Mouse (Mus musculus): ENCODE results near the gene Tmem82. TPM values are rescaled to one million over a fixed set of nuclear protein-coding genes. Genes with fewer than 3 reads are reported as not detected.

The Tmem82 gene
- polyA plus RNA-seq, 1 experiment from 2014 or later: 0.50 TPM

- WGBS: 88% methylated on average over 12 of the region's 12 CpGs
- H3K9ac ChIP-seq (ENCODE audit: low read length): no peak overlapping the region
- DNase-seq (ENCODE audit: low spot score) (no peak), ATAC-seq (ENCODE audit: insufficient read depth, low FRiP score, low TSS enrichment) (no peak)
- H3K36me3 ChIP-seq (ENCODE audit: control insufficient read depth, insufficient read depth, low read length): no peaks in the 10 kb centered on the region
- no peaks in the 10 kb centered on the region for H3K27me3 ChIP-seq (ENCODE audit: control insufficient read depth, insufficient read depth, low read length)
- H3K4me2 ChIP-seq (ENCODE audit: low read depth): no peak overlapping the region
- no peaks in the 10 kb centered on the region for H3K4me1 ChIP-seq (ENCODE audit: control insufficient read depth, insufficient read depth, low read length)
- H3K9me3 ChIP-seq (ENCODE audit: control insufficient read depth, low read length): no peaks in the 10 kb centered on the region
- H3K4me3 ChIP-seq (ENCODE audit: low read depth, low read length): no peak overlapping the region
- H3K27ac ChIP-seq (ENCODE audit: low read depth, low read length): no peak overlapping the region
These were observed 37.6 kb upstream of the Tmem82 start for GRCm38 (mm10) chr4:141655908-141656608.

DNA sequence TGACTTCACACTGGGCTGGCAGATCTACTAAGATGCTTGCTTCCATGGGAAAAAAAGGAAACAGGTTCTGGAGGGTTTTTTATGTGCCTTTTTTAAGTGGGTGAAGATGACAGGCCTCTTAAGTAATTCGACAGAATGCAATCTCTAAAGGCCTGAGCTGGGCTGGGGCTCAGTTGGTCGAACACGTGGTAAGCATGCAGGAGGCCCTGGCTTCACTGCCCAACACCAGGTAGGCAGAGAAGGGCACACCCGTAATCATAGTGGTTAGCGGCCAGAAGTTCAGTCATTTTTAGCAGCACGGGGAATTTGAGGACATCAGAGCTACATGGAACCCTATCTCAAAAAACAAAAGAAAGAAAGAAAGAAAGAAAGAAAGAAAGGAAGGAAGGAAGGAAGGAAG lies 36.1 kb upstream of the Tmem82 start:
- H3K4me3 ChIP-seq (ENCODE audit: low read depth, low read length): no peak overlapping the region
- no peaks in the 10 kb centered on the region for H3K9me3 ChIP-seq (ENCODE audit: control insufficient read depth, low read length)
- no peak overlapping the region for H3K4me2 ChIP-seq (ENCODE audit: low read depth)
- no peaks in the 10 kb centered on the region for H3K4me1 ChIP-seq (ENCODE audit: control insufficient read depth, insufficient read depth, low read length)
- no peaks in the 10 kb centered on the region for H3K36me3 ChIP-seq (ENCODE audit: control insufficient read depth, insufficient read depth, low read length)
- no peak overlapping the region for H3K27ac ChIP-seq (ENCODE audit: low read depth, low read length)
- H3K27me3 ChIP-seq (ENCODE audit: control insufficient read depth, insufficient read depth, low read length): no peaks in the 10 kb centered on the region
- no peak overlapping the region for H3K9ac ChIP-seq (ENCODE audit: low read length)
- WGBS: 97% methylated on average over 6 of the region's 6 CpGs
- ATAC-seq (ENCODE audit: insufficient read depth, low FRiP score, low TSS enrichment) (no peak), DNase-seq (ENCODE audit: low spot score) (no peak)

DNA sequence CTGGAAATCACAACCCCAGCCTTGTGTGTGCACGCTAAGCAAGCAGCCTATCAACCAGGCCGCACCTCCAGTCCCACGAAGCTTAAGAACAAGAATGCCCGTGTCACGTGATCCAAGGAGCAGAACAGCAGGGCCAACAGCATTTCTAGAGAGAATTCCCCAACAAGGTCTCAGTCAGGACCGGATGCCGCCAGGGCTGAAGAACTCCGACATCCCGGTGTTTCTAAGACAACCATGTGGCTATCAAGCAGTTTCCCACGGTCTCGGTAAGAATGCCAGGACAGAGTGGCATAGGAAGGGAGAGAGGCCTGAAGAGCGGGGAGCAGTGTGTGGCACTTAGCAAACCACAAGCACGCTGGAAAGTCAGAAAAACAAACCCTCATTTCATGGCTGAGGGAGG lies 35.4 kb upstream of the Tmem82 start:
- ATAC-seq (ENCODE audit: insufficient read depth, low FRiP score, low TSS enrichment): no peak

DNA sequence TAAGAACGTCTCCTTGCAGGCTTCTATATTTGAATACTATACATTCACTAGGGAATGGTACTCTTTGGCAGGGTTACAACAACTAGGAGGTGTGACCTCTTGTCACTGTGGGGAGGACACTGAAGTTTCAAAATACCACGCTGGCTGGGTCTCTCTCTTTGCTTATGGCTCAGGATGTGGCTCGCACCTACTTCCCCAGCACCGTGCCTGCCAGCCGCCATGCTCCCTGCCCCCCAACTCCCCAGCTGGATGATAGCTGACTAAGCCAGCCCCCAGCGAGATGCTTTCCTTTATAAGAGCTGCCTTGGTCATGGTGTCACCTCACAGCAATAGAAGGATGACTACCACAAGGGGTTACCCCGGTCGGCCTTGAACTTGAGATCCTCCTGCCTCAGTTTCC lies 34.6 kb upstream of the Tmem82 start:
- Histone ChIP-seq H3K27ac (ENCODE audit: low read depth, low read length) (no peak overlapping the region), H3K36me3 (ENCODE audit: control insufficient read depth, insufficient read depth, low read length) (no peaks in the 10 kb centered on the region), H3K9ac (ENCODE audit: low read length) (no peak overlapping the region), H3K27me3 (ENCODE audit: control insufficient read depth, insufficient read depth, low read length) (no peaks in the 10 kb centered on the region), H3K4me1 (ENCODE audit: control insufficient read depth, insufficient read depth, low read length) (no peaks in the 10 kb centered on the region), H3K4me3 (ENCODE audit: low read depth, low read length) (no peak overlapping the region), H3K4me2 (ENCODE audit: low read depth) (no peak overlapping the region), H3K9me3 (ENCODE audit: control insufficient read depth, low read length) (no peaks in the 10 kb centered on the region)
- DNase-seq (ENCODE audit: low spot score) (no peak), ATAC-seq (ENCODE audit: insufficient read depth, low FRiP score, low TSS enrichment) (no peak)
- 88% methylated on average over 8 of the region's 8 CpGs for WGBS

More for the DNA sequence above, 35.4 kb upstream of the Tmem82 start:
- no peak overlapping the region for H3K4me2 ChIP-seq (ENCODE audit: low read depth)
- H3K4me3 ChIP-seq (ENCODE audit: low read depth, low read length): no peak overlapping the region
- no peaks in the 10 kb centered on the region for H3K9me3 ChIP-seq (ENCODE audit: control insufficient read depth, low read length)
- no peaks in the 10 kb centered on the region for H3K4me1 ChIP-seq (ENCODE audit: control insufficient read depth, insufficient read depth, low read length)
- H3K27ac ChIP-seq (ENCODE audit: low read depth, low read length): no peak overlapping the region
- H3K36me3 ChIP-seq (ENCODE audit: control insufficient read depth, insufficient read depth, low read length): no peaks in the 10 kb centered on the region
- no peak for DNase-seq (ENCODE audit: low spot score)
- no peaks in the 10 kb centered on the region for H3K27me3 ChIP-seq (ENCODE audit: control insufficient read depth, insufficient read depth, low read length)
- WGBS: 92% methylated on average over 13 of the region's 13 CpGs
- H3K9ac ChIP-seq (ENCODE audit: low read length): no peak overlapping the region

DNA sequence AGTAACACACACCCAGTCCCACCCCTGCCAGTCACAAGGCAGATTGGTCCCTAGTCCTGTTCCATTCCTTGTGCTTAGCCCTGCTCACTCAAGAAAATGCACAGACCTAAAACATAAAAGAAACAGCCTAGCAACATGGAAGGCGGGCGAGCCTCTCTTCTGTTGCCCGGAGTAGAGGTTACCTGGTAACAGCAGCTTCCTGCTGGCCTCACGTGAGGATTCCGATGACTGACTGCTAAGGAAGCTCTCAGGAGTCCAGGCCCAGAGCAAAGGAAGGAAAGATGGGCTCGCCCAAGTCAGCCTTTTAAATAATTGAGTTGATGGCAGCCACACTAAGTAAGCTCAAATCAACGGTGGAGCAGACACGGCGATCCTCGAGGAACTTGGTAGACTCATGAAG lies 33.5 kb upstream of the Tmem82 start:
- Histone ChIP-seq H3K4me3 (ENCODE audit: low read depth, low read length) (no peak overlapping the region), H3K36me3 (ENCODE audit: control insufficient read depth, insufficient read depth, low read length) (no peaks in the 10 kb centered on the region), H3K4me2 (ENCODE audit: low read depth) (no peak overlapping the region), H3K27me3 (ENCODE audit: control insufficient read depth, insufficient read depth, low read length) (no peaks in the 10 kb centered on the region), H3K4me1 (ENCODE audit: control insufficient read depth, insufficient read depth, low read length) (no peaks in the 10 kb centered on the region), H3K9me3 (ENCODE audit: control insufficient read depth, low read length) (no peaks in the 10 kb centered on the region), H3K27ac (ENCODE audit: low read depth, low read length) (no peak overlapping the region), H3K9ac (ENCODE audit: low read length) (no peak overlapping the region)
- 91% methylated on average over 10 of the region's 10 CpGs for WGBS
- no peak for DNase-seq (ENCODE audit: low spot score)
- no peak for ATAC-seq (ENCODE audit: insufficient read depth, low FRiP score, low TSS enrichment)

GRCm38 (mm10) chr4:141651286-141651685 lies 32.9 kb upstream of the Tmem82 start:
- Histone ChIP-seq H3K4me2 (ENCODE audit: low read depth) (no peak overlapping the region), H3K4me3 (ENCODE audit: low read depth, low read length) (no peak overlapping the region), H3K4me1 (ENCODE audit: control insufficient read depth, insufficient read depth, low read length) (no peaks in the 10 kb centered on the region), H3K27me3 (ENCODE audit: control insufficient read depth, insufficient read depth, low read length) (no peaks in the 10 kb centered on the region), H3K36me3 (ENCODE audit: control insufficient read depth, insufficient read depth, low read length) (no peaks in the 10 kb centered on the region), H3K27ac (ENCODE audit: low read depth, low read length) (no peak overlapping the region), H3K9me3 (ENCODE audit: control insufficient read depth, low read length) (no peaks in the 10 kb centered on the region), H3K9ac (ENCODE audit: low read length) (no peak overlapping the region)
- ATAC-seq (ENCODE audit: insufficient read depth, low FRiP score, low TSS enrichment): no peak
- 91% methylated on average over 6 of the region's 6 CpGs for WGBS
- DNase-seq (ENCODE audit: low spot score): no peak

DNA sequence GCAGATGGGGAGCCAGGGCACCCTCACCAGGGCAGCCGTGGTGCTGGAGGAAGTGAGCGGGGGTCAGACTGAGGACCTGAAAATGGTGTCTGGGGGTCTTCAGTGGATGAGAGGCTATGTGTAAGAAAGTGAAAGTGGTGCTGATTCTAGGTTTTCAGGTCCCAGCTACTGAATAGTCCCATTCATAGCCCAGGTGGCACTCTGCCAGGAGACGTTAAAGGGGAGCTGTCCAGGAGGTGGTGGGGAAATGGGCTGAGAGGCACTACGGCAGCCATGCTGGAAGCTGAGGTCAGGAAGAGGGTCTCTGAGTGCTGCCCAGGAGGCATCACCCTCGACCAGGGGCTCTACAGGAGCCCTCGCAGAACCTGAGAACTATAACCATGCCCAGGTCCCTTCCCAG lies 30.8 kb upstream of the Tmem82 start:
- no peak for ATAC-seq (ENCODE audit: insufficient read depth, low FRiP score, low TSS enrichment)

DNA sequence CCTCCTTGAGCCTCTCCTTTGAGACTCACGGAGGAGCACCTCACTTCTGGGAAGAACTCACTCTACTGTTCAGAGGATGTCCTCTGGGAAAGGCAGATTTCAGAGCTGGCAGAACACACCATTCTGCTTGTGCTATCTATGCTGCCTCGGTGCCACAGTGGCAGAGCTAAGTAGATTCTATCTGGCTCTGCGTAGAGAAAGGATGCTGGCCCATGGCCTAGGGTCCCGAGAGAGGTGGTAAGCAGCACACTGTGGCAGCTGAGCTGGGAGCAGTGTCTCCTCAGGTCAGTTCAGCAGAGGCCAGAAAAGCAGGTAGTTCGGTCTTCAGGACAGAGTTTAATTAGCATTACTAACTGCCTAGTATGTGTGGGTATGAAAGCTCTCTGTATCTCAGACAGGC lies 29.8 kb upstream of the Tmem82 start:
- no peak for DNase-seq (ENCODE audit: low spot score)
- H3K9me3 ChIP-seq (ENCODE audit: control insufficient read depth, low read length): no peaks in the 10 kb centered on the region
- H3K27me3 ChIP-seq (ENCODE audit: control insufficient read depth, insufficient read depth, low read length): no peaks in the 10 kb centered on the region
- ATAC-seq (ENCODE audit: insufficient read depth, low FRiP score, low TSS enrichment): no peak
- H3K27ac ChIP-seq (ENCODE audit: low read depth, low read length): no peak overlapping the region
- no peaks in the 10 kb centered on the region for H3K4me1 ChIP-seq (ENCODE audit: control insufficient read depth, insufficient read depth, low read length)
- H3K36me3 ChIP-seq (ENCODE audit: control insufficient read depth, insufficient read depth, low read length): no peaks in the 10 kb centered on the region
- WGBS: 95% methylated on average over 5 of the region's 5 CpGs
- H3K9ac ChIP-seq (ENCODE audit: low read length): no peak overlapping the region
- no peak overlapping the region for H3K4me2 ChIP-seq (ENCODE audit: low read depth)
- no peak overlapping the region for H3K4me3 ChIP-seq (ENCODE audit: low read depth, low read length)

More for the DNA sequence above, 30.8 kb upstream of the Tmem82 start:
- Histone ChIP-seq H3K36me3 (ENCODE audit: control insufficient read depth, insufficient read depth, low read length) (no peaks in the 10 kb centered on the region), H3K4me3 (ENCODE audit: low read depth, low read length) (no peak overlapping the region), H3K9ac (ENCODE audit: low read length) (no peak overlapping the region), H3K4me2 (ENCODE audit: low read depth) (no peak overlapping the region), H3K4me1 (ENCODE audit: control insufficient read depth, insufficient read depth, low read length) (no peaks in the 10 kb centered on the region), H3K9me3 (ENCODE audit: control insufficient read depth, low read length) (no peaks in the 10 kb centered on the region), H3K27me3 (ENCODE audit: control insufficient read depth, insufficient read depth, low read length) (no peaks in the 10 kb centered on the region), H3K27ac (ENCODE audit: low read depth, low read length) (no peak overlapping the region)
- no peak for DNase-seq (ENCODE audit: low spot score)
- 84% methylated on average over 6 of the region's 6 CpGs for WGBS

GRCm38 (mm10) chr4:141647187-141647586 lies 28.8 kb upstream of the Tmem82 start:
- H3K9ac ChIP-seq (ENCODE audit: low read length): no peak overlapping the region
- no peaks in the 10 kb centered on the region for H3K4me1 ChIP-seq (ENCODE audit: control insufficient read depth, insufficient read depth, low read length)
- H3K9me3 ChIP-seq (ENCODE audit: control insufficient read depth, low read length): no peaks in the 10 kb centered on the region
- no peaks in the 10 kb centered on the region for H3K27me3 ChIP-seq (ENCODE audit: control insufficient read depth, insufficient read depth, low read length)
- DNase-seq (ENCODE audit: low spot score) (no peak), ATAC-seq (ENCODE audit: insufficient read depth, low FRiP score, low TSS enrichment) (no peak)
- H3K4me3 ChIP-seq (ENCODE audit: low read depth, low read length): no peak overlapping the region
- WGBS: 90% methylated on average over 3 of the region's 3 CpGs
- no peaks in the 10 kb centered on the region for H3K36me3 ChIP-seq (ENCODE audit: control insufficient read depth, insufficient read depth, low read length)
- H3K27ac ChIP-seq (ENCODE audit: low read depth, low read length): no peak overlapping the region
- H3K4me2 ChIP-seq (ENCODE audit: low read depth): no peak overlapping the region
